In genomic region chr13:54008716-54009115, GRCm38 (mm10) we compare ENCODE assay signal across 17 mouse cellular contexts. TPM values are rescaled to one million over a fixed set of nuclear protein-coding genes. Genes with fewer than 3 reads are reported as not detected.
"Had no signal": no experiment of that assay in that cellular context is flagged by ENCODE, and none has a peak within 500 bp of the region (broad histone marks: within the 10 kb centered on the region; RNA-seq: fewer than 3 reads in every experiment).

No protein-coding gene starts in this region.

- H3K4me1 ChIP-seq: limb, embryonic 13.5 days; neural tube, embryonic 15.5 days had no signal

- H3K9ac ChIP-seq: limb, embryonic 13.5 days; liver, embryonic 14.5 days; neural tube, embryonic 15.5 days had no signal

- H3K4me3 ChIP-seq: left cerebral cortex, adult 2 months; limb, embryonic 13.5 days; myocyte; neural tube, embryonic 15.5 days had no signal

- H3K9me3 ChIP-seq: limb, embryonic 13.5 days; neural tube, embryonic 15.5 days had no signal

- DNase-seq: kidney, adult 11 months; kidney, adult 9 months; kidney, postnatal 36 days; lung, adult 18-20 months; right cerebral cortex, adult 18-20 months; right cerebral cortex, postnatal 4 days; spleen, adult 18-20 months; thymus, adult 18-20 months; thymus, postnatal 14 days had no signal

- H3K27ac ChIP-seq: kidney, postnatal 0 days; left cerebral cortex, adult 2 months; limb, embryonic 13.5 days; liver, embryonic 14.5 days; neural tube, embryonic 15.5 days had no signal

- ATAC-seq: midbrain, embryonic 16.5 days had no signal

- H3K4me2 ChIP-seq: limb, embryonic 13.5 days; neural tube, embryonic 15.5 days had no signal

- H3K36me3 ChIP-seq: limb, embryonic 13.5 days; neural tube, embryonic 15.5 days had no signal

- H3K27me3 ChIP-seq: neural tube, embryonic 15.5 days had no signal

RNA-seq across cellular contexts. Expression of gene Drd1, which starts 46.8 kb away (rescaled TPM):
- total RNA-seq: liver, adult 2 months had no signal
- polyA plus RNA-seq: limb, embryonic 13.5 days; liver, adult 2 months; liver, embryonic 14.5 days; myocyte had no signal
